Mouse (Mus musculus): ENCODE data around the gene Gm614. TPM values are rescaled to one million over a fixed set of nuclear protein-coding genes. Genes with fewer than 3 reads are reported as not detected.
A peak's percentile ranks its signal among the peaks of the same experiment; 100 is the strongest.

Gm614 gene
- polyA plus RNA-seq (2016; fragmentation: Nextera tagmentation; extraction: Ambion mirVana), result not detected in 2 replicates

DNA sequence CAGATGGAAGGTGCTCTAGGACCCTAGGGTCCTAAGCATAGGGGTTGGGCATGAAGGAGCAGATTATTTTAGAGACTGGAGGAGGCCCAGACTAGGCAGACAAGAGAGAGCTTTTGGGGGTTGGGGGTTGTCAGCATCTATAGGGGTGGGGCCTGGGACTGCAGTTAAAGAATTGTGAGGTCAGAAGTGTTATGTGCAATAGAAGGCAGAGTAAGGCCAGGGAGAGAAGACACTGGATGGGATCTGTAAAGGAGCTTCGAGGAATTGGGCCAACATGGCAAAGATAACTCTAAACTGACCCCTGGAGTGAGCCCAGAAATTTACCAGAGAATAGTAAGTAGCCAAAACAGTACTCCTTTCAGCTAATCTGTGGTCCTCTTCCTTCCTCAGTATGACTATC lies at the start of gene Gm614:
Gene Gm614, minus strand, starts transcription at position 101 of the 400 bp plus-strand sequence.
- Histone ChIP-seq H3K4me3 (no peak within 1 kb of the TSS), H3K9me3 (no peaks in the 10 kb centered on the region), H3K36me3 (replicated peaks) (peaks cover 1% of the 10 kb centered on the region), H3K4me1 (peaks cover 45% of the 10 kb centered on the region), H3K27ac (replicated peaks) (no peak within 1 kb of the TSS; the same call in 1 of the 2 replicates), H3K27me3 (replicated peaks; ENCODE audit: low read depth, poor library complexity, severe bottlenecking) (peaks cover 71% of the 10 kb centered on the region)
- WGBS, result 100% methylated on average over 1 of the region's 1 CpGs
- DNase-seq (ENCODE audit: low spot score), result no peak

- Histone ChIP-seq H3K4me3 (no peak overlapping the region), H3K27ac (replicated peaks) (no peak overlapping the region), H3K27me3 (replicated peaks; ENCODE audit: low read depth, poor library complexity, severe bottlenecking) (peaks cover 98% of the 10 kb centered on the region), H3K4me1 (no peaks in the 10 kb centered on the region), H3K9me3 (no peaks in the 10 kb centered on the region), H3K36me3 (replicated peaks) (no peaks in the 10 kb centered on the region)
- WGBS, result 93% methylated on average over 5 of the region's 5 CpGs
- DNase-seq (ENCODE audit: low spot score), result no peak
These were observed 45.5 kb upstream of the Gm614 start for GRCm38 (mm10) chrX:101309299-101309698.

GRCm38 (mm10) chrX:101304646-101305045 lies 40.9 kb upstream of the Gm614 start:
- 42% methylated on average over 2 of the region's 2 CpGs for WGBS
- Histone ChIP-seq H3K27ac (replicated peaks) (no peak overlapping the region), H3K36me3 (replicated peaks) (no peaks in the 10 kb centered on the region), H3K9me3 (no peaks in the 10 kb centered on the region), H3K4me3 (no peak overlapping the region), H3K4me1 (peaks cover 38% of the 10 kb centered on the region), H3K27me3 (replicated peaks; ENCODE audit: low read depth, poor library complexity, severe bottlenecking) (peaks cover 100% of the 10 kb centered on the region)
- no peak for DNase-seq (ENCODE audit: low spot score)

- peaks cover 49% of the 10 kb centered on the region for H3K4me1 ChIP-seq
These were observed 37.9 kb upstream of the Gm614 start for GRCm38 (mm10) chrX:101301654-101302053.

GRCm38 (mm10) chrX:101300427-101301030 lies 36.7 kb upstream of the Gm614 start:
- H3K4me3 ChIP-seq, result peak overlapping the region; percentile 53
- peaks cover 99% of the 10 kb centered on the region for H3K27me3 ChIP-seq (replicated peaks; ENCODE audit: low read depth, poor library complexity, severe bottlenecking)
- 33% methylated on average over 13 of the region's 13 CpGs for WGBS
- peaks cover 25% of the 10 kb centered on the region for H3K36me3 ChIP-seq (replicated peaks)
- peaks cover 49% of the 10 kb centered on the region for H3K4me1 ChIP-seq
- peak overlapping the region; percentile 76 for H3K27ac ChIP-seq (replicated peaks)
- DNase-seq (ENCODE audit: low spot score), result peak; percentile 65
- no peaks in the 10 kb centered on the region for H3K9me3 ChIP-seq

More at GRCm38 (mm10) chrX:101301654-101302053, 37.9 kb upstream of the Gm614 start:
- no peaks in the 10 kb centered on the region for H3K9me3 ChIP-seq
- DNase-seq (ENCODE audit: low spot score), result no peak
- H3K4me3 ChIP-seq, result no peak overlapping the region
- 80% methylated on average over 9 of the region's 9 CpGs for WGBS
- peaks cover 14% of the 10 kb centered on the region for H3K36me3 ChIP-seq (replicated peaks)
- H3K27me3 ChIP-seq (replicated peaks; ENCODE audit: low read depth, poor library complexity, severe bottlenecking), result peaks cover 100% of the 10 kb centered on the region
- H3K27ac ChIP-seq (replicated peaks), result no peak overlapping the region

GRCm38 (mm10) chrX:101299473-101300426 lies 36.0 kb upstream of the Gm614 start:
- H3K27me3 ChIP-seq (replicated peaks; ENCODE audit: low read depth, poor library complexity, severe bottlenecking), result peaks cover 99% of the 10 kb centered on the region
- peak overlapping the region; percentile 53 for H3K4me3 ChIP-seq
- no peaks in the 10 kb centered on the region for H3K9me3 ChIP-seq
- DNase-seq (ENCODE audit: low spot score), result peak; percentile 60
- 17% methylated on average over 13 of the region's 13 CpGs for WGBS
- peak overlapping the region; percentile 76 for H3K27ac ChIP-seq (replicated peaks)
- peaks cover 49% of the 10 kb centered on the region for H3K4me1 ChIP-seq
- peaks cover 33% of the 10 kb centered on the region for H3K36me3 ChIP-seq (replicated peaks)

DNA sequence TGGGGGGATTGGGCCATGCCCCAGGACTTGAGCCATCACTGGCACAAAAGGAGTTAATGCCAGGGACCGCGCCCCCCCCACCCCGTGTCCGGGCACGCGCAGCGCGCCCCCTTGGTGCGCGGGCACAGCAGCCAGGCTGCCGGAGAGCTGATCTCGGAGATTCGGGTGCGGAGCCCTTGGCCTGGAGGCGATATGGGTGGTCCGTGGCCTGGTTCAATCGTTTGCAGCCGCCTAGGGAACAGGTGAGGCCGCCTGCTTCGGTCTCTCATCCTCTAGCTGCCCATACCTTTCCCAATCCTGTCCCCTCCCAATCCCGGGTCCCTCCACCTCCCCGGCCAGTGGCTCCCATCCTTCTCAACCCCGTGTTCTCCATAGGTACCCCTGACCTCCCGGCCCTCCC lies 35.3 kb upstream of the Gm614 start, which contains the start of gene Nlgn3:
Gene Nlgn3, plus strand, starts transcription at position 114 of the 400 bp plus-strand sequence.
- WGBS, result 26% methylated on average over 24 of the region's 24 CpGs
- Histone ChIP-seq H3K4me1 (peaks cover 47% of the 10 kb centered on the region), H3K27ac (replicated peaks) (peak within 1 kb of the TSS; percentile 76), H3K4me3 (peak within 1 kb of the TSS; percentile 53), H3K9me3 (no peaks in the 10 kb centered on the region), H3K36me3 (replicated peaks) (peaks cover 40% of the 10 kb centered on the region), H3K27me3 (replicated peaks; ENCODE audit: low read depth, poor library complexity, severe bottlenecking) (peaks cover 99% of the 10 kb centered on the region)
- DNase-seq (ENCODE audit: low spot score), result peak; percentile 54

- Histone ChIP-seq H3K4me3 (no peak overlapping the region), H3K27me3 (replicated peaks; ENCODE audit: low read depth, poor library complexity, severe bottlenecking) (peaks cover 92% of the 10 kb centered on the region), H3K36me3 (replicated peaks) (peaks cover 98% of the 10 kb centered on the region), H3K9me3 (no peaks in the 10 kb centered on the region), H3K27ac (replicated peaks) (no peak overlapping the region), H3K4me1 (no peaks in the 10 kb centered on the region)
- 91% methylated on average over 10 of the region's 10 CpGs for WGBS
- DNase-seq (ENCODE audit: low spot score), result no peak
These were observed 26.3 kb upstream of the Gm614 start for GRCm38 (mm10) chrX:101290111-101290510.

GRCm38 (mm10) chrX:101289037-101289436 lies 25.2 kb upstream of the Gm614 start:
- Histone ChIP-seq H3K9me3 (no peaks in the 10 kb centered on the region), H3K4me1 (no peaks in the 10 kb centered on the region), H3K36me3 (replicated peaks) (peaks cover 98% of the 10 kb centered on the region), H3K27ac (replicated peaks) (no peak overlapping the region), H3K4me3 (no peak overlapping the region), H3K27me3 (replicated peaks; ENCODE audit: low read depth, poor library complexity, severe bottlenecking) (peaks cover 92% of the 10 kb centered on the region)
- 93% methylated on average over 7 of the region's 7 CpGs for WGBS
- DNase-seq (ENCODE audit: low spot score), result no peak

- DNase-seq (ENCODE audit: low spot score), result no peak
- no peak overlapping the region for H3K27ac ChIP-seq (replicated peaks)
- peaks cover 98% of the 10 kb centered on the region for H3K36me3 ChIP-seq (replicated peaks)
- no peaks in the 10 kb centered on the region for H3K4me1 ChIP-seq
- 92% methylated on average over 6 of the region's 6 CpGs for WGBS
- H3K27me3 ChIP-seq (replicated peaks; ENCODE audit: low read depth, poor library complexity, severe bottlenecking), result peaks cover 92% of the 10 kb centered on the region
- H3K9me3 ChIP-seq, result no peaks in the 10 kb centered on the region
- H3K4me3 ChIP-seq, result no peak overlapping the region
These were observed 24.6 kb upstream of the Gm614 start for GRCm38 (mm10) chrX:101288432-101288831.

DNA sequence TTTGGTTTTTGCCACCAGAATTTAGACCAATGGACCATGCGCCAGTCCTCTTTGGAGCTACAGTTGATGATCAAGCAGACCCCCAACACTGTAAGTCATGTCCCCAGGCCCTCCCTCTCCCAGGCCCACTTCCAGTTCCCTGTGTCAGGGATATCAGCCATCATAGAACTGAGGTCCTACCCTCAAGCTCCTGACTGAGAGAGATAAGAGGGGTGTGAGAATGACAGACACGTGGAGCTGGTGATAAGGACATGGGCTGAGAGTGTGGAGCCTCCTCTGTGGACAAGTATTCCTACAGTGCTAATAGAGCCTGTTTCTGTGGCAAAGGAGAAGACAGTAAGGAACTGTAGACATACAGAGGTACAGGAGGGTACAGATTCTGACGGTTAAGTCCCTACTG lies 23.8 kb upstream of the Gm614 start:
- no peaks in the 10 kb centered on the region for H3K9me3 ChIP-seq
- H3K27ac ChIP-seq (replicated peaks), result no peak overlapping the region
- no peak for DNase-seq (ENCODE audit: low spot score)
- no peak overlapping the region for H3K4me3 ChIP-seq
- WGBS, result 95% methylated on average over 3 of the region's 3 CpGs
- H3K4me1 ChIP-seq, result no peaks in the 10 kb centered on the region
- peaks cover 92% of the 10 kb centered on the region for H3K27me3 ChIP-seq (replicated peaks; ENCODE audit: low read depth, poor library complexity, severe bottlenecking)
- peaks cover 98% of the 10 kb centered on the region for H3K36me3 ChIP-seq (replicated peaks)

GRCm38 (mm10) chrX:101285953-101286670 lies 22.3 kb upstream of the Gm614 start:
- Histone ChIP-seq H3K36me3 (replicated peaks) (peaks cover 98% of the 10 kb centered on the region), H3K4me1 (no peaks in the 10 kb centered on the region), H3K27me3 (replicated peaks; ENCODE audit: low read depth, poor library complexity, severe bottlenecking) (peaks cover 92% of the 10 kb centered on the region), H3K27ac (replicated peaks) (no peak overlapping the region), H3K4me3 (no peak overlapping the region), H3K9me3 (no peaks in the 10 kb centered on the region)
- no peak for DNase-seq (ENCODE audit: low spot score)
- 90% methylated on average over 14 of the region's 14 CpGs for WGBS

Data from embryonic facial prominence, embryonic 10.5 days (tissue).